Mouse (Mus musculus) liver, embryonic 11.5 days (tissue): ENCODE measurements around the gene Apob. TPM values are rescaled to one million over a fixed set of nuclear protein-coding genes. Genes with fewer than 3 reads are reported as not detected.
"Not testable (repeated sequence)": the region's sequence is repeated elsewhere in the genome, so short reads cannot be mapped to it uniquely, and the experiment has no call there.

ENCODE experiments used
- ATAC-seq: fragments of 200-750 bp; cut with Nextera tagmentation; replicated peaks from 2 replicates; pipeline ENCODE4 v1.8.0; 2017; ENCODE audit warnings: moderate number of reproducible peaks, mild to moderate bottlenecking, moderate TSS enrichment, moderate library complexity; ENCODE audit not compliant: low FRiP score
- DNase-seq: peaks from one replicate; pipeline ENCODE4 v3.0.0-alpha.2; 2017; ENCODE audit warnings: low spot score
- H3K27ac ChIP-seq: fragments of 300-500 bp; sonication (generic); 2 replicates; pipeline ENCODE4 v1.5.1; 2014; ENCODE audit warnings: mild to moderate bottlenecking, low read depth, low read length, control low read depth
- H3K27me3 ChIP-seq: fragments of 300-500 bp; sonication (generic); replicated peaks from 2 replicates; pipeline ENCODE4 v1.6.1; 2014; ENCODE audit warnings: low read length, mixed read lengths; ENCODE audit not compliant: control insufficient read depth, insufficient read depth
- H3K36me3 ChIP-seq: fragments of 300-500 bp; sonication (generic); 2 replicates; pipeline ENCODE4 v1.6.1; 2014; ENCODE audit warnings: mild to moderate bottlenecking, low read length, moderate library complexity, mixed read lengths; ENCODE audit not compliant: control insufficient read depth, insufficient read depth
- H3K4me1 ChIP-seq: fragments of 300-500 bp; sonication (generic); replicated peaks from 2 replicates; pipeline ENCODE4 v1.6.1; 2014; ENCODE audit warnings: low read length, mixed read lengths; ENCODE audit not compliant: control insufficient read depth, insufficient read depth
- H3K4me2 ChIP-seq: fragments of 300-500 bp; sonication (generic); 2 replicates; pipeline ENCODE4 v1.6.1; 2014; ENCODE audit warnings: mild to moderate bottlenecking, control low read depth, moderate library complexity
- H3K4me3 ChIP-seq: fragments of 300-500 bp; sonication (generic); 2 replicates; pipeline ENCODE4 v1.5.1; 2014; ENCODE audit warnings: low read depth, low read length, control low read depth
- H3K9ac ChIP-seq: fragments of 300-500 bp; sonication (generic); 2 replicates; pipeline ENCODE4 v1.6.1; 2014; ENCODE audit warnings: low read depth, low read length, control low read depth
- H3K9me3 ChIP-seq: fragments of 300-500 bp; sonication (generic); 2 replicates; pipeline ENCODE4 v1.6.1; 2016; ENCODE audit warnings: low read length, inconsistent platforms, mixed read lengths; ENCODE audit not compliant: control insufficient read depth
- WGBS: fragments of 180-500 bp; shearing (Covaris S2); extraction: QIAGEN DNeasy Blood & Tissue Kit; methylation state at CpG from one replicate; pipeline ENCODE4 v1.1.7; 2014; 5-methylcytosine and 5-hydroxymethylcytosine counted together
- polyA plus RNA-seq: library from polyadenylated mRNA; unstranded; fragments of >200 nt; fragmentation: Nextera tagmentation; extraction: Ambion mirVana; gene quantifications from 2 replicates; pipeline ENCODE4 v1.2.1, GENCODE M21; 2014

The Apob gene
- polyA plus RNA-seq, 1 experiment from 2014 or later = 77.7 TPM

GRCm38 (mm10) chr12:8030057-8030456 lies 52.6 kb downstream of the Apob start:
- H3K4me3 ChIP-seq = no peak overlapping the region
- DNase-seq (no peak), ATAC-seq (no peak)
- no peak overlapping the region for H3K4me2 ChIP-seq
- 46% methylated on average over 2 of the region's 2 CpGs for WGBS
- H3K9ac ChIP-seq = no peak overlapping the region
- no peaks in the 10 kb centered on the region for H3K27me3 ChIP-seq
- H3K9me3 ChIP-seq = no peaks in the 10 kb centered on the region
- H3K27ac ChIP-seq = no peak overlapping the region
- no peaks in the 10 kb centered on the region for H3K4me1 ChIP-seq
- H3K36me3 ChIP-seq = no peaks in the 10 kb centered on the region

- H3K4me2 ChIP-seq, H3K36me3 ChIP-seq, H3K9me3 ChIP-seq, H3K9ac ChIP-seq, ATAC-seq, H3K27me3 ChIP-seq, H3K4me3 ChIP-seq, DNase-seq, H3K27ac ChIP-seq, H3K4me1 ChIP-seq: not testable (repeated sequence)
- 65% methylated on average over 1 of the region's 1 CpGs for WGBS
Observed at GRCm38 (mm10) chr12:8031169-8031568, 53.7 kb downstream of the Apob start.

- Histone ChIP-seq H3K4me1 (no peaks in the 10 kb centered on the region), H3K9me3 (no peaks in the 10 kb centered on the region), H3K36me3 (no peaks in the 10 kb centered on the region), H3K4me2 (no peak overlapping the region), H3K27me3 (no peaks in the 10 kb centered on the region), H3K4me3 (no peak overlapping the region), H3K9ac (no peak overlapping the region), H3K27ac (no peak overlapping the region)
- ATAC-seq (no peak), DNase-seq (no peak)
- WGBS = 64% methylated on average over 14 of the region's 14 CpGs
Observed at GRCm38 (mm10) chr12:8031595-8032358, 54.3 kb downstream of the Apob start.

- H3K4me2 ChIP-seq = no peak overlapping the region
- ATAC-seq = no peak
- no peak overlapping the region for H3K4me3 ChIP-seq
- DNase-seq = no peak
- no peaks in the 10 kb centered on the region for H3K4me1 ChIP-seq
- no peak overlapping the region for H3K9ac ChIP-seq
- WGBS = 46% methylated on average over 4 of the region's 4 CpGs
- H3K27me3 ChIP-seq = no peaks in the 10 kb centered on the region
- H3K27ac ChIP-seq = no peak overlapping the region
- no peaks in the 10 kb centered on the region for H3K9me3 ChIP-seq
- H3K36me3 ChIP-seq = no peaks in the 10 kb centered on the region
Observed at GRCm38 (mm10) chr12:8032359-8032755, 54.9 kb downstream of the Apob start.

- H3K4me1 ChIP-seq = no peaks in the 10 kb centered on the region
- no peaks in the 10 kb centered on the region for H3K27me3 ChIP-seq
- ATAC-seq = no peak
- H3K36me3 ChIP-seq = no peaks in the 10 kb centered on the region
- no peak overlapping the region for H3K9ac ChIP-seq
- H3K9me3 ChIP-seq = no peaks in the 10 kb centered on the region
- 77% methylated on average over 3 of the region's 3 CpGs for WGBS
- no peak overlapping the region for H3K27ac ChIP-seq
- no peak for DNase-seq
- no peak overlapping the region for H3K4me3 ChIP-seq
- no peak overlapping the region for H3K4me2 ChIP-seq
Observed at GRCm38 (mm10) chr12:8038081-8038730, 60.8 kb downstream of the Apob start.

- Histone ChIP-seq H3K9ac (no peak overlapping the region), H3K27ac (no peak overlapping the region), H3K4me2 (no peak overlapping the region), H3K4me1 (no peaks in the 10 kb centered on the region), H3K4me3 (no peak overlapping the region), H3K36me3 (no peaks in the 10 kb centered on the region), H3K9me3 (no peaks in the 10 kb centered on the region), H3K27me3 (no peaks in the 10 kb centered on the region)
- 70% methylated on average over 7 of the region's 7 CpGs for WGBS
- no peak for ATAC-seq
- no peak for DNase-seq
Observed at GRCm38 (mm10) chr12:8042626-8043394, 65.4 kb downstream of the Apob start.

GRCm38 (mm10) chr12:8047046-8047445 lies 69.6 kb downstream of the Apob start:
- H3K4me2 ChIP-seq = no peak overlapping the region
- H3K9ac ChIP-seq = no peak overlapping the region
- ATAC-seq = no peak
- no peak overlapping the region for H3K4me3 ChIP-seq
- H3K36me3 ChIP-seq = no peaks in the 10 kb centered on the region
- no peak for DNase-seq
- H3K4me1 ChIP-seq = no peaks in the 10 kb centered on the region
- no peak overlapping the region for H3K27ac ChIP-seq
- 76% methylated on average over 2 of the region's 2 CpGs for WGBS
- no peaks in the 10 kb centered on the region for H3K9me3 ChIP-seq
- no peaks in the 10 kb centered on the region for H3K27me3 ChIP-seq

GRCm38 (mm10) chr12:8047789-8048309 lies 70.4 kb downstream of the Apob start:
- no peaks in the 10 kb centered on the region for H3K36me3 ChIP-seq
- WGBS = 43% methylated on average over 1 of the region's 1 CpGs
- no peaks in the 10 kb centered on the region for H3K27me3 ChIP-seq
- no peak for ATAC-seq
- no peak overlapping the region for H3K4me2 ChIP-seq
- no peak for DNase-seq
- no peak overlapping the region for H3K9ac ChIP-seq
- H3K4me3 ChIP-seq = no peak overlapping the region
- H3K9me3 ChIP-seq = no peaks in the 10 kb centered on the region
- no peaks in the 10 kb centered on the region for H3K4me1 ChIP-seq
- no peak overlapping the region for H3K27ac ChIP-seq
